Mouse (Mus musculus) forebrain, embryonic 11.5 days (tissue): ENCODE results near the gene Elovl2. TPM values are rescaled to one million over a fixed set of nuclear protein-coding genes. Genes with fewer than 3 reads are reported as not detected.

Source experiments
- ATAC-seq: fragments of 200-750 bp; cut with Nextera tagmentation; replicated peaks from 2 replicates; pipeline ENCODE4 v1.8.0; 2017; ENCODE audit warnings: moderate TSS enrichment; ENCODE audit not compliant: low FRiP score
- DNase-seq: peaks from one replicate; pipeline ENCODE4 v3.0.0-alpha.2; 2017; ENCODE audit warnings: low spot score
- H3K27ac ChIP-seq: fragments of 300-500 bp; sonication (generic); 2 replicates; pipeline ENCODE4 v1.5.1; 2014; ENCODE audit warnings: low read depth, low read length
- H3K27me3 ChIP-seq: fragments of 300-500 bp; sonication (generic); 2 replicates; pipeline ENCODE4 v1.6.1; 2014; ENCODE audit warnings: mild to moderate bottlenecking, low read length, mixed read lengths; ENCODE audit not compliant: control insufficient read depth, insufficient read depth
- H3K36me3 ChIP-seq: fragments of 300-500 bp; sonication (generic); 2 replicates; pipeline ENCODE4 v1.6.1; 2014; ENCODE audit warnings: mild to moderate bottlenecking, low read length, moderate library complexity, mixed read lengths; ENCODE audit not compliant: control insufficient read depth, insufficient read depth
- H3K4me1 ChIP-seq: fragments of 300-500 bp; sonication (generic); replicated peaks from 2 replicates; pipeline ENCODE4 v1.6.1; 2014; ENCODE audit warnings: low read length, mixed read lengths; ENCODE audit not compliant: control insufficient read depth, insufficient read depth
- H3K4me2 ChIP-seq: fragments of 300-500 bp; sonication (generic); 2 replicates; pipeline ENCODE4 v1.6.1; 2014; ENCODE audit warnings: low read depth, mild to moderate bottlenecking, low read length, moderate library complexity, mixed read lengths; ENCODE audit not compliant: severe bottlenecking
- H3K4me3 ChIP-seq: fragments of 300-500 bp; sonication (generic); 2 replicates; pipeline ENCODE4 v1.5.1; 2014; ENCODE audit warnings: low read depth, low read length
- H3K9ac ChIP-seq: fragments of 300-500 bp; sonication (generic); 2 replicates; pipeline ENCODE4 v1.6.1; 2014; ENCODE audit warnings: low read length
- H3K9me3 ChIP-seq: fragments of 300-500 bp; sonication (generic); 2 replicates; pipeline ENCODE4 v1.6.1; 2016; ENCODE audit warnings: low read length, mixed read lengths; ENCODE audit not compliant: control insufficient read depth
- WGBS: fragments of 180-500 bp; shearing (Covaris S2); extraction: QIAGEN DNeasy Blood & Tissue Kit; methylation state at CpG from one replicate; pipeline ENCODE4 v1.1.7; 2014; 5-methylcytosine and 5-hydroxymethylcytosine counted together
- polyA plus RNA-seq: library from polyadenylated mRNA; unstranded; fragments of >200 nt; fragmentation: Nextera tagmentation; extraction: Ambion mirVana; gene quantifications from 2 replicates; pipeline ENCODE4 v1.2.1, GENCODE M21; 2014

The Elovl2 gene
- polyA plus RNA-seq, 1 experiment from 2014 or later = 52.8 TPM

DNA sequence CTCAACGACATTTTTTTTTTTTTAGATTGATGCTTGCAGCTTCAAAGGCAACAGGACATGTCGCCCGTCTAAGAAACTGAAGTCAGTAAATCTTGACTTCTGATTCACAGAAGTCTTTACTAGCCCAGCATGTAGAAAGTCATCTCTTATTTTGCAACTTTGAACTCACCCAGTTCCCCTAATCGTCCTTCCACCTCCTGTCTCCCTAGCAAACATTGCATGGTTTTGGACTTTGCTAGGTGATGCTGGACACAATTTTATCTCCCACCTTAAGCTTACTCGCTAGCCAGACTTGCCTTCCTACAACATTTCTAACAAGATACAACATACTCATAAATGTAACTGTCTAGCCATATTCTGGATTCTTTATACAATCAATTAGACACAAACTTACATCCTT lies 7.9 kb upstream of the Elovl2 start:
- Histone ChIP-seq H3K9ac (no peak overlapping the region), H3K36me3 (no peaks in the 10 kb centered on the region), H3K9me3 (no peaks in the 10 kb centered on the region), H3K27me3 (no peaks in the 10 kb centered on the region), H3K4me1 (no peaks in the 10 kb centered on the region), H3K4me2 (no peak overlapping the region), H3K4me3 (no peak overlapping the region), H3K27ac (no peak overlapping the region)
- DNase-seq = no peak
- WGBS = 89% methylated on average over 5 of the region's 5 CpGs
- no peak for ATAC-seq

DNA sequence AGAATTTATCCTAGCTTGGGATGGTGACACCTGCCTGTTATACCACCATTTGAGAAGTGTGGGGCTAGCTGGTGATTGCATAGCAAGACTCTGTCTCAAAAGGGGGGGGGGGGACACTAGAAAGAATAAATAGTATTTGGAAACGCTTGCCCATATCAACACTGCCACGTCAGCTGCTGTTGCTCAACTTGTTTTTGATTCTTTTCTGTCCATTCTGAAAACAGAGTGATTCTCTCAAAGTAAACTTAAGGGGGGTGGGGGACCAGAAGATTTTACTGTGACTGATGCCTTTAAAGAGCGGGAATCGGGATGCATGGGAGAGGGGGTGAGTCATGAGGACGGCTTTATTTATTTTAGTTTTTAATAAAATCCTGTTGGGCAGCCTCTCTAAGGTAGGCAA lies 6.3 kb upstream of the Elovl2 start:
- WGBS = 88% methylated on average over 5 of the region's 5 CpGs
- no peaks in the 10 kb centered on the region; the same call in 1 of the 2 replicates for H3K9me3 ChIP-seq
- H3K36me3 ChIP-seq = no peaks in the 10 kb centered on the region
- no peaks in the 10 kb centered on the region for H3K27me3 ChIP-seq
- DNase-seq (no peak), ATAC-seq (no peak)
- H3K9ac ChIP-seq = no peak overlapping the region
- no peak overlapping the region for H3K27ac ChIP-seq
- no peaks in the 10 kb centered on the region for H3K4me1 ChIP-seq
- no peak overlapping the region for H3K4me3 ChIP-seq
- H3K4me2 ChIP-seq = no peak overlapping the region

DNA sequence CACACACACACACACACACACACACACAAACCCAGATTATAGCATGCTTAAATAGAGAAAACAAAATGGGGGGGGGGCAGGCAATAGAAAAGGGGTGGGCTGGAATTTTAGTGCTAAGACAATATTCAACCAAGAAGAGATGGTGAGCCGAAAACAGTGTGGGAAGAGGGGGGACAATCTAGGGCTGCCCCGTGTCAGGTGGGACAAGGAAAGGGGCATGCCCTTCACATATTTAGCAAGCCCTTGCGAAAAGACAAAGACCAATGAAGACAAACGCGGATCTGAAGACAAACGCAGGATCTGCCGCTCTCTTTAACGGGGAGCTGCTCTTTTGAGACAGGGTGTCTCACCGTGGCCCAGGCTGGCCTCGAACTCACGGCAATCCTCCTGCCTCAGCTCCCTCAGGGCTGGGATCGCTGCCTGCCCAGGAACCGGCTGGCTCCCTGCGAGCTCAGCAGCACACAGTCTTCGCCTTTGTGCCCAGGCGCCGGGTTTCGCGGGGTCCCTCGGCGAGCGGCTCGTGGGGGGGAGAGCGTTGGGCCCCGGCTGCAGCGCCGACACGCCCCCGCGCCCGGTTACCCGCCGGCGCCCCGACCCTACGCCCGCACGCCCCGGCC lies 410 bp downstream of the Elovl2 start:
- H3K36me3 ChIP-seq = no peaks in the 10 kb centered on the region
- ATAC-seq (peak; percentile 53), DNase-seq (no peak)
- H3K4me3 ChIP-seq = peak overlapping the region; percentile 65
- H3K9me3 ChIP-seq = peaks cover 5% of the 10 kb centered on the region; the same call in 1 of the 2 replicates
- 2% methylated on average over 38 of the region's 39 CpGs for WGBS
- peak overlapping the region; percentile 39; the same call in 1 of the 2 replicates for H3K27ac ChIP-seq
- H3K27me3 ChIP-seq = no peaks in the 10 kb centered on the region
- H3K9ac ChIP-seq = peak overlapping the region; percentile 77
- H3K4me1 ChIP-seq = no peaks in the 10 kb centered on the region
- peak overlapping the region; percentile 50 for H3K4me2 ChIP-seq

DNA sequence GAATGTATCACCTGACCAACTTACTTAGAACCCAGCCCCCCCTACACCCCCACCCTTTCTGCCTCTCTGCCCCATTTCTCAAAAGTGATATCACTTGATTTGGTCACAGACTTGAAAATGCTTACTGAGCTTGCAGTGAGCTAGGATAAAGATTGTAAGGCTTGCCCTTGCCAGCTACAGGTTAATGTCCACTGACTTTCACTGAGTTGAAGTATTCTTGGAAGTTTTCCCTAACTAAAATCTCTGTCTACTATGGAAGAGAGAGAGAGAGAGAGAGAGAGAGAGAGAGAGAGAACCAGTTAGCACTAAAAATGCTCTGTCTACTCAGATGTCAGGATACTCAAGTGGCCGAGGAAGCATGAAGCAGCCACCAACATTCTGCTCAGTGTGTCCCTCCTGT lies 1.1 kb downstream of the Elovl2 start:
- Histone ChIP-seq H3K36me3 (no peaks in the 10 kb centered on the region), H3K9me3 (peaks cover 5% of the 10 kb centered on the region; the same call in 1 of the 2 replicates), H3K4me2 (peak overlapping the region; percentile 50), H3K4me3 (peak overlapping the region; percentile 65), H3K27ac (no peak overlapping the region), H3K9ac (no peak overlapping the region; the same call in 1 of the 2 replicates), H3K27me3 (no peaks in the 10 kb centered on the region), H3K4me1 (no peaks in the 10 kb centered on the region)
- 53% methylated on average over 1 of the region's 1 CpGs for whole genome bisulfite sequencing
- DNase-seq (no peak), ATAC-seq (no peak)

DNA sequence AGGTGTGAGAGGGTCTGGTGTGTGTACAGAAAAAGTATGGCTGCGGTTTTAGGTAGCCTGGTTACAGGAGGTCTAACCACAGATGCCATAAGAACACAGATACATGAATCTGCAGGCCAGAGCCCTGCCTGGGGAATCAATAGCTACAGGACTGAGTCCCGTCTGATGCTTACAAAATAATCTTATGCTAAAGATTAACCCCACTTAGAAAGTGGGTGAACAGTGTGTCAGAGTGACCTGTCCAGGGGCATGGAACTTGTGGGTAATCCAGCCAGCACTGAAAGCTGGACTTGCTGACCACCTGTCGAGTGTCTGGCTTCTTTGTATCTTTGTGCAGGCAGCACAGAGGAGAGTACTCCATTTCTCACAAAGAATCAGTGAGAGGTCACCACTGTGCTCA lies 4.0 kb downstream of the Elovl2 start:
- H3K4me1 ChIP-seq = no peaks in the 10 kb centered on the region
- 57% methylated on average over 3 of the region's 3 CpGs for WGBS
- H3K9me3 ChIP-seq = peaks cover 5% of the 10 kb centered on the region; the same call in 1 of the 2 replicates
- no peak overlapping the region for H3K4me2 ChIP-seq
- ATAC-seq (no peak), DNase-seq (no peak)
- H3K9ac ChIP-seq = no peak overlapping the region
- no peak overlapping the region for H3K27ac ChIP-seq
- no peak overlapping the region for H3K4me3 ChIP-seq
- H3K36me3 ChIP-seq = no peaks in the 10 kb centered on the region
- no peaks in the 10 kb centered on the region for H3K27me3 ChIP-seq

DNA sequence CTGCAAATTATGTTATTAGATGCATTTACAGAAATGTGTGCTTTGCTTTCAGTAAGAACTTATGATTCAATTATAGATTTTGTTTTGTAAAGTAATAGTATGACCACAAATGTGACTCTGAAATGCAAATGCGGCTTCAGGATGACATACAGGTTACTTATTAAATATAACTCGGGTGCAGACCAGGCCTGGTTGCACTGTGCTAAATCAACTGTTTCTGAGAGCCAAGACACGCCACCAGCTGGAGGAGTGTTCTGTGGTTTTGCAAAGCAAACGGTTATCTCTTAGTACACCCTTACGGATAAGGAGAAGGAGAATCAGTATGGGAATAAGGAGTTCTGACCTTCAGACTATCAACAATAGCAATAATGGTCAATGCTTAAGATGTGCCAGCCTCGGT lies 4.5 kb downstream of the Elovl2 start:
- Histone ChIP-seq H3K27ac (no peak overlapping the region), H3K36me3 (no peaks in the 10 kb centered on the region), H3K4me2 (no peak overlapping the region), H3K9ac (no peak overlapping the region), H3K4me3 (no peak overlapping the region), H3K27me3 (no peaks in the 10 kb centered on the region), H3K9me3 (peaks cover 2% of the 10 kb centered on the region; the same call in 1 of the 2 replicates), H3K4me1 (no peaks in the 10 kb centered on the region)
- 89% methylated on average over 6 of the region's 6 CpGs for WGBS
- ATAC-seq (no peak), DNase-seq (no peak)

DNA sequence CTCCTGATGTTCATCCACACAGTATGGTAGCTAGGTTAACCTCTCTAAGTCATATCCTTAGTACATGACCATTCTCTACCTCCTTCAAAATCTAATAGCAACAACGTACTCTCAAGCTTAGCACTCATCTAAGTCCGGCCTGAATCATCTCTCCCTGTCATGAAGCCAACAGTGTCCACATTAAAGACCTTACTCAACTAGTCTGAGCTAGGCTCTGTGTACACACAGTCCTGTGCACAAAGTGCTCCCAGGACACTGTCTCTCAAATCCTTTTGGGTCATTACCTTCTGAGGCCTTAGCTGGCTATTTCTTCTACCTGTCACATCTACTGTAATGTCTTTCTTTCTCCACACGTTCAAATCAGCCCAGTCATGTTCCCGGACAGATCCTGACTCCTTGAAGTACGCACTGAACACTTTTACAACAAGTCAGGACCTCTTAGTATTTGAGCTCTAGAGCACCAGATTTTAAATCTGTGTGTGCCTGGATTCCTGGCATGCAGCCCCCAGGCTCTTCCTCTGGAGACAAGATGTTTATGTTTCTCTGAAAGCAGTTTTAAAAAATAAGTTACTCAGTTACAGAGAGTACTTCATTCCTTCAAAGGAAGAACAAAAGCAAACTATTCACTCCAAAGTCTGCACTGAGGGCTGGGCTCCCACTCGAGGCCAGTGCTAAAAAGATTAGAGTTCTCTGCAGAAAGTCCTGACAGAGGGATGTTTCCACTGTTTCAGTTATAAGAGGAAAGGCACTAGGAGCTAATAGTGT lies 7.5 kb downstream of the Elovl2 start:
- H3K27ac ChIP-seq = no peak overlapping the region
- DNase-seq (no peak), ATAC-seq (no peak)
- no peak overlapping the region for H3K9ac ChIP-seq
- H3K4me2 ChIP-seq = no peak overlapping the region
- H3K36me3 ChIP-seq = no peaks in the 10 kb centered on the region
- no peak overlapping the region for H3K4me3 ChIP-seq
- no peaks in the 10 kb centered on the region for H3K27me3 ChIP-seq
- 85% methylated on average over 6 of the region's 6 CpGs for WGBS
- H3K9me3 ChIP-seq = no peaks in the 10 kb centered on the region
- H3K4me1 ChIP-seq = no peaks in the 10 kb centered on the region

DNA sequence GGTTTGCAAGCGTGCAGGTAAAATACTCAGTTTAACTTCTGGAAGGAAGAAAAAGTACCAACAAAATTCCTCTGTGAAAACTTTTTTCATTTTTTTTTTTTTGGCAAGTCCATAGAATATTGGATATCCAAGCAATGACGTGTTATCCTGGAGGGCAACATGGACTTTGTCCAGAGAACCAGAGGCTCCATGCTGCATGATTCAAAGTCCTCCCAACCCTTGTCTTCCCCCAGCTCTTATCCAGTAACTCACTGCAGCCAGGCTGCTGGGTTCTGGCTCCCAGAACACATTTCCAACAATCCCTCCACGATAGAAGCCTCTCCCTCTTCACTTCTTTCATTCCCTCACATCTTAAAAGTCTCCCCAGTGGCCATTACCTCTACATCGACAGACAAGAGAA lies 8.9 kb downstream of the Elovl2 start:
- no peak for ATAC-seq
- WGBS = 87% methylated on average over 4 of the region's 4 CpGs
- no peak overlapping the region for H3K27ac ChIP-seq
- H3K36me3 ChIP-seq = no peaks in the 10 kb centered on the region
- H3K9ac ChIP-seq = no peak overlapping the region
- H3K9me3 ChIP-seq = no peaks in the 10 kb centered on the region
- no peak for DNase-seq
- no peaks in the 10 kb centered on the region for H3K27me3 ChIP-seq
- no peaks in the 10 kb centered on the region for H3K4me1 ChIP-seq
- no peak overlapping the region for H3K4me2 ChIP-seq
- H3K4me3 ChIP-seq = no peak overlapping the region
